Mouse (Mus musculus): ENCODE data around the gene Stmnd1.

GRCm38 (mm10) chr13:46335020-46335419 is 61.5 kb downstream of the Stmnd1 start:
- TF ChIP-seq POLR2A (IDR thresholded peaks at IDR 0.05; ENCODE audit: borderline replicate concordance, control insufficient read depth, low read depth, low read length) (no peak), CTCF (IDR thresholded peaks at IDR 0.05; ENCODE audit: control insufficient read depth, insufficient read depth, low read length) (no peak)

Measured in bone marrow, adult 2 months (tissue).